Mouse (Mus musculus) lung, postnatal 36 days (tissue): Measurements from ENCODE around the gene Syf2.
"Not testable (repeated sequence)": the region's sequence is repeated elsewhere in the genome, so short reads cannot be mapped to it uniquely, and the experiment has no call there.

Experiments
- DNase-seq: peaks from one replicate; pipeline ENCODE4 v3.0.0; 2022; ENCODE audit warnings: mixed read lengths

Syf2 gene

DNA sequence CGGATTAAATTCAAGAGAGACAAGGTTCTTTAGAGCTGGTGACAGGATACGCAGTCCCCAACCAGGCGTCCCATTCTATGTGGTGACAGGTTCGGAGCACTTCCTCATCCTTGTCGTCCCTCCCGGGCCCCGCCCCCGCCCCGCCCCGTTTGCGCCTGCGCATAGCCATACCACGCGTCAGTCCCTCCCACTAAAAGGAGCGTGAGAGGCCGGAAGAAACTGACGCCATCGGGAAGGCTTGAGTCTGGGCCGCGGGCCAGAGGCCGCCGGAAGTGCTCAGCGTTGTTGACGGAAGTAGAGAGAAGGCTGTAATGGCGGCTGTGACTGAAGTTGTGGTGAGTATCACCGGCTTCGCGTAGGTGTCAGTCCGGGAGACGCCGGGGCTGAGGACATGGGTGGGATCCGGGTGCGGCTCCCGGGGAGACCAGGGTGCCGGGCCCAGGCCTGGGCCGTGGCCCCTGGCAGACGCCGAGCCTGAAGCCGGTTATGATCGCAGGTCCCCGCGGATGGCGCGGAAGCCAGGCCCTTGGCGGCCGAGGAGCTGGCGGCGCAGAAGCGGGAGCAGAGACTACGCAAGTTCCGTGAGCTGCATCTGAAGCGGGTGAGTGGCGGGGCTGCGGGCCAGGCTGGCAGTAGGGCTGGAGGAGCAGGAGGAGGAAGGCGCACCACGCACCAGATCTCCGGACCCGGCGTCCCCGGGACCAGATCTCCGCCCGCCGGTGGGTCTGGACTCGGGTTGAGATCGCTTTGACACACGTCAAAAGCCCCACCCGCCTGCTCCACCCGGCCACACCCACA is at the start of gene Syf2:
Gene Syf2, plus strand, starts transcription at position 215 of the 798 bp plus-strand sequence.
- DNase-seq: peak; percentile 98

DNA sequence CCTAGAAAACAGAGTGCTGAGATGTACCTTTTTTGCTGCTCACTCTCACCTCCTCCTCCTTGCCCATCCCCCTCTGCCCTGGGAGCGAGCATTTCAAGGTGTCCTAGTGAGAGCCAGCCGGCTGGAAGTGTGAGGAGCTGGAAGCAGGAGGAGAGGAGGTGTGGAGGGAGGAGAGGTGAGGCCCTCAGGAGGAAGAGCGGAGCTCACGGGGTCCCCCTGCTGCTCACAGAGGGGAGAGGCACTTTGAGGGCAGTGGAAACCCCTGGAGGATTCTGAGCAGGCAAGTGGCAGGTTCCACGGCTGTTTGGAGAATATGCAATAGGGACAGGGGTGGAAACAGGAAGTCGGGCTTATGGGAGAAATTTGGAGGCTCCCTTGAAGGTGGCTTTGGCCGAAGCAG is 47.4 kb upstream of the Syf2 start:
- DNase-seq: peak; percentile 42

DNA sequence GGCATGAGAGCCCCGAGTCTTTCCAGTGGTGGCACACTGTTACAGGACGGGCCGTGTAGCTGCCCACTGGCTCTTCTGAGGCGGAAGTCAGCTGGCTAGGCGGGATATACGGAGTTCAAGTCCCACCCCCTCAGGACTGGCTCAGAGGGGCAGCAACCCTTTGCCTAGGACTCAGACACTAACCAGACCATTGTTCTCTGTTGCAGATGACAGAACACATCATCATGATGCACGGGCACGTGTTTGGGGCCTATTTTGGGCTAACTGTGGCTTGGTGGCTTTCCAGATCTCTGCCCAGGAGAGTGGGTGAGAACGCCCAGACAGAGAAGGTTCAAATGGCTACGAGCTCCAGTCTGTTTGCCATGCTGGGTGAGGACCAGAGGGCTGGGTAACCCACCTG is 46.9 kb upstream of the Syf2 start:
- no peak for DNase-seq

DNA sequence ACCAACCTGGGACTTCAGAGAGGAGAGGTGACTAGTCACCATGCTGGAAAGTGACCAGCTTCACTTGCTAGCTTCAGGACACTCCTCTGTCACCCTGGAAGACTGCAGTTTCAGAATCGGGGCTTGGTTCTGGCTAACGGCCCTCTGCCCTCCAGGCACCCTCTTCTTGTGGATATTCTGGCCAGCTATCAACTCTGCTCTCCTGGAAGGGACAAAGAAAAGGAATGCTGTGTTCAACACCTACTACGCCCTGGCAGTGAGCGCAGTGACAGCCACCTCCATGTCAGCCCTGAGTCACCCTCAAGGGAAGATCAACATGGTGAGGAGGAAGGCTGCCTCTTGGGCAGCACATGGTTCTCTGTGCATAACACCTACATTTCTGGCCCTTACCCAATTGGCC is 46.3 kb upstream of the Syf2 start:
- DNase-seq: no peak

DNA sequence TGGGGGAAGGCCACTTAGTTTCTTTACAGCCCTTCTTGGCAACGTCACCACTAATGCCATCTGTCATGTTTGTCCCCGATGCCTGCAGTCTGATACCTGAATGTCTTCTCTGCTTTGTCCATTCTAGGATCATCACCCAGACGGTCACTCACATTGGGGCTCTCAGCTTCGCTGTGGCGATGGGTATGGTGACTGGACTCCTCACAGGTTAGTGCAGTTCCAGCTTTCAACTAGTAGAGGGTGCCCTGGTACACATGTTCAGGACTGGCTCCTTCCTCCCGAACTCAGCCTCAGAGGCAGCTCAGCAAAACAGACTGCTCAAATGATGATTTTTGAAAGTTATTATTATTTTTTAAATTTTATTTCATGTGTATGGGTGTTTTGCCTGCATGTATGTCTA is 38.6 kb upstream of the Syf2 start:
- DNase-seq: peak; percentile 77

DNA sequence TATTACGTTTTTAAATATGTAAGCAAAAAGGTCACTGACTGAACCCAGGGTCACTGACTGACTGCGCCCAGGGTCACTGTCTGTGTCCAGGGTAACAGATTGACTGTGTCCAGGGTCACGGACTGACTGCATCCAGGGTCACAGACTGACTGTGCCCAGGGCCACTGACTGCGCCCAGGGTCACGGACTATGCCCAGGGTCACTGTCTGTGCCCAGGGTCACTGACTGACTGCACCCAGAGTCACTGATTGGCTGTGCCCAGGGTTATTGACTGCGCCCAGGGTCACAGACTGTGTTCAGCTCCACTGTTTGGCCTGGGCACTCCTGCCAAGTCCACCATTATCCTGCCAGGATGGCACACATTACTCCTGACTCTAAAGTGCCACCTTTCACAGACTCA is 33.4 kb upstream of the Syf2 start:
- DNase-seq: no peak

DNA sequence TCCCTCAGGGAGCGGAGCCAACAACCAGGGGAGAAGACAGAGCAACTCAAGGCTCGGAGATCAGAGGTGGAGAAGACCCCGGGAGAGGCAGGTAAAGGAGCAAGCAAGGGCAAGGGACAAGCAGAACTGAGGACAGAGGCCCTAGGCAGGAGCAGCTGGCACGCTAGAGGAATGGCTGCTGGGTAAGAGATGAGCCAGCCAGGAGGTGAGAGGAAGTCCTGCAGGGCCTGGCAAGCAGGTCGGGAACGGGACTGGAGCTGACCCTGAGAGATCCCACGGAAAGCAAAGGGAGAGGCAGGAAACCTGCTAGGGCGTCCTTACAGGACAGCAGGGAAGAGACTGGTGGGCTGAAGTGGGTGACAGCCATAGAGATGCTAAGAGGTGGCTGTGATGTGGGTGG is 29.6 kb upstream of the Syf2 start:
- DNase-seq: no peak

DNA sequence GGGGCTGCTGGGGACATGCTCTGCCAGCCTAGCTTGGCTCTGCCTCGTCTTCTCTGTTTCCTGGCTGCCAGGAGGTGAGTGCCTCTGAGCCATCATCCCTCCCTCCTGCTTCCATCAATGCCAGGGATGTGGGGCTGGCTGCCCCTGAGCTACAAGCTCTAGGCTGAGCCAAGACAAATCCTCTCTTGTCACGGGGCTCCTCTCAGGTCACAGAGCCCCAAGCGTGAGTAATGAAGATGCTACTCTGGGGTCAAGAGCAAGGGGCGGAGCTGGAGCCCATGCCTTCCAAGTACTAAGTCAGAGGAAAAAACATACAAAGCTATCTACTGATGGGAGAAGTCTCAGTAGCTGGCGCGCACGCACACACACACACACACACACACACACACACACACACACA is 27.7 kb upstream of the Syf2 start:
- no peak for DNase-seq

DNA sequence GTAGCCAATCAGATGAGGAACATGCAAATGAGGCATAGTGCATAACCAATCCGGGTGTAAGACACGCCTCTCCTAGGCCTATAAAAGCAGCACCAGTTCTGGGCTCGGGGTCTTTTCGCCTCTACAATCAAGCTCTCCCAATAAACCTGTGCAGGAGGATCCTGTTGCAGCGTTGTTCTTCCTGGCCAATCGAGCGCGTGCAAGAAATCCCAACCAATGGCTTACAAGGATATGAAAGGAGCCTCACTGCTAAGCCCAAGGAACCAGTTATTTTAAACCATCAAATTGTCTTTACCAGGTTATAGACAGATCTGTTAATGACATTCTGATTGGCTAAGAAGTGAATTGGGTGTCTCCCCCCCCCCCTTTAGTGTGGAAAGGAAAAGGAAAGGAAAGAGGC is 19.3 kb upstream of the Syf2 start:
- not testable (repeated sequence) for DNase-seq

DNA sequence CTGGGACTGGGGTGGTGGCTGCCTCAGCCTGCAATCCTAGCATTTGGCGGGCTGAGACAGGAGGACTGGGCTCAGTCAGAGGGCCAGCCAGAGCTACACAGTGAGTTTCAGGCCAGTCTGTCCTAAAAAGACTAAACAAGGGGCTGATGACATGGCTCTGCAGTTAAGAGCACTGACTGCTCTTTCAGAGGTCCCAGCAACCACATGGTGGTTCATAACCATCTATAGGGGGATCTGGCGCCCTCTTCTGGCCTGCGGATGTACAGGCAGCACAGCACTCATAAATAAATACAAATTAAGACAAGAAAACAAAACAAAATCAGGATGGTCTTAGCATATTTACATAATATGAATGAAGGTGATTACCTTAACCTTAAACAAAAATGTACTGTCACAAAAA is 17.3 kb upstream of the Syf2 start:
- DNase-seq: peak; percentile 90

DNA sequence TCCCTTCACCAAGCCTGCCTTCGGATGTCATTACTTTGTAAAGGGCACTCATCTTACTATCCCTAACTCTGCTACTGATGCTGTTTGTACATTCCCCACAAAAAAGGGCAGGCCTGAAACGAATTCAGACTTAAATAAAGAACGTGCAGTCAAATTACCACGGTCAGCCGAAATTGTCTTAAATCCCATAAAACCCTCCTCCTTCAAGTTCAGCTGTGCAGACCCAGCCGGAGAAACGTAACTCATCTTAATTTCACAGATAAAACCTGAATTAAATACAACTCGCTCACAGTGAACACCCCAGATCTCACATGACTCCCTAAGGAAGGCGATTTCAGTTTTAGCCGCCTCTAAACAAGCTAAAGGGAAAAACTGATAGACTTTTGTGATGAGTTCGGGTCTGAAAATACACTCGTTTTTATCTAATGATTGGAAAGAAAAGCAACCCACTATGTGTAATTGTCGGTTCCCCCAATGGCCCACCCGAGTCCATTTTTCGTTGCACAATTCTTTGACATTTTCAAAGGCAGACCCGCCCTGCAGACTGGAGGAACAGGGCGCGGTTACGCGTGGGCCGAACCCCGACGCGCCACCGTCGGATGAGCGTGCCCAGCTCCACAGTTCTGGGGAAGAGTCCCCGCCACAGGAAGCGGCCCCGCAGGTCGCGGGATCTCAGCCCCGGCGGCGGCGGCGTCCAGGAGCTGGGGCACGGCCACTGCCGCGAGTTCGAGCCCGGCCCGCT is 16.4 kb upstream of the Syf2 start:
- DNase-seq: peak; percentile 71

DNA sequence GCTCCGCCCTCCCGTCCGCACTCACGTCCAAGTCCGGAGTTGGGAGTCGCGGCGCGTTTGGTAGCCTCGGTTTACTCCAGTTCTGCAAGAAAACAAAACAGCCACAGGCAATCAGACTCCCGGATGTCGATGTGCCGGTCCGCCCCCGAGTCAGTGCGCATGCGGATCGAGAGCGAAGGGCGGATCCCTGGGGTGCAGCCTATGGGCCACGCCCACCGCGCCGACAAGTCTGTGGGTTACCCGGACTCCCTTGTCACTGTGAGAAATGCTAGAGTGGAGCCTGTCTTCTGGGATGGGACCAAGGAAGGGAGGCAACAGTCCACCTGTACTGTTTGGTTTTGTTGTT is 15.9 kb upstream of the Syf2 start, which contains the start of gene Tmem50a:
Gene Tmem50a, minus strand, starts transcription at position 161 of the 346 bp plus-strand sequence.
- DNase-seq: peak; percentile 97

DNA sequence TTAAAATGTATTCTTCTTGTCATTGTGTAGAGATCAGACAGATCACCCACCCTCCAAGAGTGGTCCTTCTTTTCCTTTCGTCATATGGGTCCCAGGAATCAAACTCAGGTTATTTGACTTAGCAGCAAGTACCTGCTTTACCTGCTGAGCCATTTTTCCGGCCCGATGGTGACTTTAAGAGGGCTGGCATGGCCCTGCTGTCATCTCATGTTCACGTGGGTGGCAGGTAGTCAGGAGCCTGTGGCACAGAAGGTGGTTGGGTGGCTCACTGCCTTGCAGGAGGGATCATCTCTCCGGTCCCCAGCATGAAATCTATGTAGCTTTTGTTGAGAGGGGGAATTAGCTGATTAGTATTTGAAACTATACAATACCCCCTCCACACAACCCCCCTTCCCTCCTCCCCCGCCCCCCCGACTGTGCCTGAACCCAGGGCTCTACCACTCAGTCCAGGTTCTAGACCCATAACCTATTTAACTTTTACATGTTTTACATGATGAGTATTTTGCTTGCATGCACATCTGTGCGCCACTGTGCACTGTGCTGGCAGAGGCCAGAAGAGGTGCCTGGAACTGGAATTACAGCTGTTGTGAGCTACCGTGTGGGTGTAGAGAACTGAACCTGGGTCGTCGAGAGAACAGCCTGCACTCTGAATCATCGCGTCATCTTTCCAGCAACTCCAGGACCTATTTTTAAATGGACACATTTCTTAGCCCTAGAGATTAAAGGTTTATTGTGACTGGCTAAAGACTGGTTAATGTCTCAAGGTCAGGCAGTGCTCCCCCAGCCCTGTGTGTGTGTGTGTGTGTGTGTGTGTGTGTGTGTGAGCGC is 15.3 kb upstream of the Syf2 start:
- DNase-seq: no peak

DNA sequence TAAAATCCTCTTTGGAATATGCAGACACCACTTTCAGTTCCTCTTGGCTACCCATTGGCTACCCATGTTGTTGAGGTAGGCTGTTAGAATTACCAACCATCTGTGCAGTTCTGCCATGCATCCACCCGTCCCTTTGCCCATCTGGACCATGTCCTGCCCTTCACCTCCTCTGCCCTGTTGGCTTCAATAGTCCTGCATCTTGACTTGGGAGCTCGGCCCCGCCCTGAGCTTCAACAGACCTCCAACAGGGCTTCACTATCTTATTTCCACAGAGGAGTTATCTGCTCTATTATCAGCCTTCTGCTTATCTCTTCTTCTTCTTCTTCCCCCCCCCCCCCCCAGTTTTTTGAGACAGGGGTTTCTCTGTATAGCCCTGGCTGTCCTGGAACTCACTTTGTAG is 13.5 kb upstream of the Syf2 start:
- no peak for DNase-seq

DNA sequence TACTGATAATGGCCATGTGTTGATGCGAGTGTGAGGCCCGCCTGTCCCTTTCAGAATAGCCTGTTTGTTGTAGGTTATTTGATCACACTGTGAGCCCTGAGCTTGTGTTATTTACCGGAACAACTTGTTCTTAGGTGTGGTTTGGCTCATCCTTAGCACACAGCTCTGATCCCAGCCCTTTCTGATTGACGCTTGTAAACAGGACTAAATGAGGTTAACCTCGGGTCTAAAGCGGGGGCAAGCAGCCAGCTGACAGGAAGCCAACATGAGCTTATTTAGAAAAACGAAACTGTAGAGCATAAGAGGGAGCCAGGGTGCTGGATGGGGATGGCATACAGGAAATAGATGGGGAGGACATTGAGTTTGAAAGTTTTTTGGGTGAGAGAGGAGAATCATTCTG is 12.3 kb upstream of the Syf2 start:
- DNase-seq: peak; percentile 93

DNA sequence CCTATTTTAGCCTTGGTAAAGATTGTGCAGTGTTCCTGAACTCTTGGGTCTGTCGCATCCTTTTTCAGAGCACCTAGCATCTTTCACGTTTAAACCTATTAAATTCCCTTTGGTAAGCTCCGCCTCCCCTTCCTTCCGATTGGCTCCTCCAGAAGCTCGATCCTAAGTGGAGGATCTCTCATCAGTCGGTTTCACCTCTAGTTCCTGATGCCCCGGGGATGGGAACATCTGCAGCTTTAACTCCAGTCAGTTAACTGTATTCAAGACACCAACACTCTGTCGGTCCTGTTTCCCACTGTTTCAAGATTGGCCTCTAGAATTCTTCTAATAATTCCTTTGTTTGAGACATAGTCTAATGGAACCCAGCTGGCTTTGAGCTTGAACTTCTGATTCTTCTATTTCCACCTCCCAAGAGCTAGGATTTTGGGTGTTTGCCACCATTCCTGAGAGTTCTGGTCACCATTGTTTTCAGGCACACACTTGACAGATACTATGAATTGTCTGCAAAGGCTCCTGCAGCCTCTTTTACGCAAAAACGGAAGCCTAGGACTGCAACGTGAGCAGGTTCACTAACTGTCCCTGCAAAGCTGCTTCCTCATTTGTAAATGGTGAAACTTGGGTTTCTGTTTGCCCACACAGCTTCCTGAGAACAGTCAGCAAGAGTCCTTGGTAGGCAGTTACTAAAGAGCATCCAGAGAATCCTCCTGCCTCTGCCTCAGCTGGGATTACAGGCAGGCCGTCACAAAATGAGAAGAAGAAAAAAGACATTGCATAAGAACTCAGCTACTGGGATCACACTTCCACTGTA is 10.8 kb upstream of the Syf2 start:
- peak; percentile 68 for DNase-seq

DNA sequence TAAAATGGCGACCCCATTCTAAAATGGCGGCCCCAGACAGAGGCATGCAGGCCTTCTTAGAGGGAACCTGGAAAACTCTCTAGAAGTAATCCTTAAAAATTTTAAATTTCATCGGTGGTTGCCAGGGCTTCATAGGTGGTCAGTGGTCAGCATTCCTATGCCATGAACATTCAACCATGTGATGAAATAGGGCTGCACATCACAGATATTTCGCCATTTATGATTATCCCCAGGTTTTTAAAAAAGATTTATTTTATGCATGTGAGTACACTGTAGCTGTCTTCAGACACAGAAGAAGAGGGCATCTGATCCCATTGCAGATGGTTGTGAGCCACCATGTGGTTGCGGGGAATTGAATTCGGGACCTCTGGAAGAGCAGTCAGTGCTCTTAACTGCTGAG is 10.1 kb upstream of the Syf2 start:
- DNase-seq: no peak

DNA sequence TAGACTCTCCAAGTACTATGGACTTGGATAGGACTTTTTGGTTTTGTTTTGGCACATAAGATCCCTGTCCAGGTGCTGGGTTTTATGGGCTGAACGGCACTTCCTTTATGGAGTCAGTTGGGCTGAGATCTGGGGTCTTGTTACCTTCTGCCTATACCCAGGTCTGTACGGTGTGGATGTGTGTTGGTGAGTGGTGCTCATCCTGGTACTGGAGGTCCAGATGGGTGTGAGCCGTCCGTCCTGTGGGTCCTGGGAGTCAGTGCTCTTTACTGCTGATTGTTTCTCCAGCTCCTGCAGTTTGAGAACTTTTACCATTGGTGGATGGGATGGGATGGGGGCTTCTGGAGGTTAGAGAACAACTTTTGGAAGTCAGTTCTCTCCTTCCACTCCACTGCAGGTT is 9.0 kb upstream of the Syf2 start:
- DNase-seq: no peak

DNA sequence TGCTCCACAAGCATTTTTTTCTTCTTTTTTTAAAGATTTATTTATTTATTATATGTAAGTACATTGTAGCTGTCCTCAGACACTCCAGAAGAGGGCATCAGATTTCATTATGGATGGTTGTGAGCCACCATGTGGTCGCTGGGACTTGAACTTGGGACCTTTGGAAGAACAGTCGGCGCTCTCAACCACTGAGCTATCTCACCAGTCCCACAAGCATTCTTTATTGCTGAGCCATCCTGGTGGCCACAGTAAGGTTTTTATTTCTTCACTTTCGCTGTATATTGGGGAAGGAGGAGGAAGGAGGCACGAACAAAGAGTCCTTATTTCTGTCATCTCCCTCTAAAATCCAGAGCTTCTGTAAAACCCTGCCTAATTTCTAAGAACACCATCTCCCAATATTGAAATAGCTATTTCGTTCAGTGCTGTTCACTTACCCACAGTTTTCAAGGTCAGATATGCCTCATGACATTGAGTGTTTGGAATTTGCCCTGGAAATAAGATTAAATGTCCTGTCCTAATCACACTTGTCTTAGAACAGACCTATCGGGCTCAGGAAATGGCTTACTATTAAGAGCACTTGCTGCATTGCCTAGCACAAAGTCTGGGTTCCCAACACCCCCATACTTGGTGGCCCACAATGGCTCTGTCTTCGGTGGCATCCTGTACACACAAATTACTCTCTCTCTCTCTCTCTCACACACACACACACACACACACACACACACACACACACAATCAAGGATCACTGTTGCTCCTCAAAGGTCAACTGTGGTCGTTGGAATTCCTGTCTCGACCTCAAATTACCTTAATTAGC is 8.4 kb upstream of the Syf2 start:
- DNase-seq: no peak

DNA sequence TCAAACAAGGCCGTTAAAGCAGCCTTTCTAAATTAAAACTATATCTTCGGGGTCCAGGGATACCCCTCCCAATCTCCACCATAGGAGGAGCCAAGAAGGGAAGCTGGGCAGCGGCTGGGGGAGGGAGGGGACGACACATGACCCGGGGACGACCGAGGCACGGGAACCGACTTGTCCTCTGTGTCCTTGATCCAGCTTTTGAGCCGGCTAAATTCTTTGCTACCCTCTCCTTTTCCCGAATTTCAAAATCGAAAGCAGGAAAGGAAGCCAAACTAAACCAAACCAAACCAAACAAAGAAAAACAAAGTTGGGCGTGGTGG is 7.8 kb upstream of the Syf2 start:
- DNase-seq: peak; percentile 86

DNA sequence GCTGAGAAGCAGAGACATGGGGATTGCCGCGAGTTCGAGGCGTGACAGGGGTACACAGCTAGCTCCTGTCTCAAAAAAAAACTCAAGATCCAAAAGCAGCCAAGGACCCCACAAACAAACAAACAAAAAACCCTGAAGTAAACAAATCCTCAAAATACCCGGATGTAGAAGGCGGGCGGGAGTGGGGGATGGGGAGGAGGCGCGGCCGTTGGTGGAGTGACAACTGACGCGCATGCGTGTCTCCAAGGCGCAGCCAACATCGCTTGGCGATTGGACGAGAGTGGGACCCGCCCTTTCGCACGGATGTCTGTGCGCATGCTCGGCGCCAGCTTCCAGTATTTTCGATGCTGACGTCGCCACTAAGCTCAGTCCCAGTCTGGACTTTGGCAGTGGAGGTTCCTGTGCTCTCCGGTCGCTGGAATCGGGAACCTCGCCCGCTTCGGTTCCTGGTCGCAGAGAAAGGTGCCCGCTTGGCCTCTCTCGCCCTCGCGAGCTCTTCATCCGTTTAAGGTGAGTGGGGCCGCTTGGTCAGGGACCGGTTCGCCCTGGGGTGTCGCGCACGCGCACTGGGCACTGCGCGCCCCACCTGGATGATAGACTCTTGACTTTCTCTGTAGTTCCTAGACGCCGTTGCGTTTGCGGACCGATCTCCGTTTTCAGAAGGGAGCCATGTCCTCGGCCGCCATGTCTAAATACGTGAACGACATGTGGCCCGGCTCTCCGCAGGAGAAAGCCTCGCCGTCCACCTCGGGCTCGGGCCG is 7.3 kb upstream of the Syf2 start, which contains the start of gene Rsrp1:
Gene Rsrp1, plus strand, starts transcription at position 335 of the 761 bp plus-strand sequence.
- peak; percentile 98 for DNase-seq
